Mouse (Mus musculus) skeletal muscle tissue, postnatal 0 days (tissue): ENCODE data around the gene Polr3b. TPM values are rescaled to one million over a fixed set of nuclear protein-coding genes. Genes with fewer than 3 reads are reported as not detected.

ENCODE experiments used
- polyA plus RNA-seq: library from polyadenylated mRNA; unstranded; fragments of >200 nt; fragmentation: Nextera tagmentation; extraction: Ambion mirVana; gene quantifications from 2 replicates; pipeline ENCODE4 v1.2.1, GENCODE M21; 2015

Polr3b gene
- polyA plus RNA-seq, result 6.4 and 7.1 TPM in 2 replicates

DNA sequence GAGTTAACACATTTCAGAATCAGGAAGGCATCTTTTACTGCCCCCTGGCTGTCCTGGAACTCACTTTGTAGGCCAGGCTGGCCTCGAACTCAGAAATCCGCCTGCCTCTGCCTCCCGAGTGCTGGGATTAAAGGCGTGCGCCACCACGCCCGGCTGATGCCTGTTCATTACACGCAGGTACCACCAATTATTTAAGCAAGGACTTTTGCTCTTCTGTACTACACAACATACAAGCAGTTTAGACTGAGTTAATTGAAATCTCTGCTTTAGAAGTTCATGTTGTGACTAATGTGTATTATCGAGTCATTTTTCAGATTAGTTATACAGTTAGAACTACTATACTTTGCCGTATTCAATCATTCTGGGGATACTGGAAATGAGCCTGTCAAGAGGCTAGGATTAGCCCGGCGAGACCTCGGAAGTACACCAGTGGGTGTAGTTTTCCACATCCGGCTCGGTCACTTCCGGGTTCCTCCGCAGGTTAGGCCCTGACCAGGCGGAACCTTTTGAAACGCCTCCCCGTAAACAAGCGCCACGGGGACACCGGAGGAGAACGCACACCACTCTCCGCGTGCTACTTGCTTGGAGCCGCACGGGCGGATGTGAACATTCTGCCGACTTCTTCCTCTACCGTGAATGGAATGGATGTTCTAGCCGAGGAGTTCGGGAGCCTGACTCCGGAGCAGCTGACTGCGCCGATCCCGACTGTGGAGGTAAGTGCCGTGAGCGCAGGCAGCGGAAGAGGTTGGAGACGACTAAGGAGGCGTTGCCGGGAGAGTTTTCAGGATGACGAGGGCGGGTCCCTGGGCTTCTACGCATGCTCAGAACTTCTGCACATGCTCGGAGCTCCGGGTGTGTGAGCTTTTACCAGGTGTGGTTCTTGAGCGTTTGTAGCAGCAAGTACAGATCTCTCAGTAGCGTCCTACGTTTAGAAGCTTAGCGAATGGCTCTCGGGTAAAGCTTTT, at the start of gene Polr3b:
TSS of gene Polr3b (plus strand) at position 467 of the 965 bp plus-strand sequence.

DNA sequence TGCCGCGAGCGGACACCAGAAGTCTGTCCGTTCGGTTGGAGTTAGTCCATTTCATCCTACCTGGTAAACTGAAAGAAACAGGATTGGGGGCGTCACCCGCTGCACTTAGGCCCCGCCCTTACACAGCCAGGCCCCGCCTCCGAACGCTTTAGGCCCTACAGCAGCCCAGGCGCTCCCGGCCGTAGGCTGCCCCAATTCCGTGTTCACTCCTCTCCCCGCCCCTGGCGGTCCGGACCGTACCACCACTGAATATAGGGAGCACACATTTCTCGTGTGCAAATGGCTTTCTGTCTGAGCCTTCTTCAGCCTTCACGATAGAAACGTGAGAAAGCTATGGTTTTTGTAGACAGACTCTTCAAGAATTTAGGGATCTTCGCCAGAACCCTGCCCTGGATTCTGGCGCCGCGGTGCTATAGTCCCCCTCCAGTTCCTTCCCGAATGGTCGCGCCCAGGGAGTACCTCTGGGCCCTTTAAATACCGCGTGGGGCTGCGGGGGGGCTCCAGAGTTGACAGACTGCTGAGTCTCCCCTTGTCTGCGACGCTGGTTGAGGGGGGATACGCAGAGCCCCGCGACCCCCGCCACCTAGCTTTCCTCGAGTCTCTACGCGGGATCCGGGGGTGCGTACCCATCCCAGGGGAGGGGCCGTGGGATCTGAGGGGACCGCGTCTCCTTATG, 45.6 kb upstream of the Polr3b start, which contains the start of gene Tcp11l2:
TSS of gene Tcp11l2 (plus strand) at position 232 of the 676 bp plus-strand sequence.

DNA sequence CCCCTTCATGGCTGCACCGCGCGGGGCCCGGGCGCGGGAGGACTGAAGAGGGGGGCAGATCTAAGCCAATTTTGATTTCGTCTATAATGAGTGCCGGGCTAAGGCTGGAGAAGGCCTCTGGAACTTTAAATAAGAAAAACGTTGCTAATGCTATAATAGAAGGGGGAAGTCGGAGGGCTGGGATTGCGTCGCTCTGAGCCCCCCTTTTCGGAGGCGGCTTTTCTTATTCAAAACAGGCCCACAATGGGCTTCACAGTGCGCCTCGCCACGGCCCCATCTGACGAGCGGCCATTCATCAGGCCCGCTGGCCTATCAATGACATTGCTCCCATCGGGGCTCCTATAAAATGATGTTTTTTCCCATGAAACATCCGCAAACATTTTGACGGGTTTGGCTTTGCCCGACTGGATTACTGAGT, 133.7 kb downstream of the Polr3b start, which contains the start of gene Rfx4:
TSS of gene Rfx4 (plus strand) at position 277 of the 418 bp plus-strand sequence.

Other genes starting within 250 kb of the Polr3b start
- 1.3 TPM in 2 replicates for gene Nuak1, start 181.7 kb upstream of the Polr3b start, polyA plus RNA-seq
- 51.2 and 75.8 TPM in 2 replicates for gene Ckap4, start 88.2 kb upstream of the Polr3b start, polyA plus RNA-seq
- gene Tcp11l2, start 45.7 kb upstream of the Polr3b start, polyA plus RNA-seq, result 51.0 and 61.3 TPM in 2 replicates
- gene Rfx4, start 133.8 kb downstream of the Polr3b start, polyA plus RNA-seq, result 0.09 and 0.15 TPM in 2 replicates